Mouse (Mus musculus): ENCODE measurements at regions not wholly inside any gene's neighbourhood (a gene's known extent, or its start where the extent isn't known, plus 50 kb on each side); places are given as distances from the start of the nearest gene placed in this dataset.

- TF ChIP-seq CTCF (IDR thresholded peaks at IDR 0.05; ENCODE audit: low read depth, low read length) (no peak), GATA1 (IDR thresholded peaks at IDR 0.05; ENCODE audit: borderline replicate concordance, low read length) (no peak), GATA2 (IDR thresholded peaks at IDR 0.05; ENCODE audit: borderline replicate concordance, low read depth, low read length) (no peak), TAL1 (conservative IDR thresholded peaks at IDR 0.05; ENCODE audit: low read depth, low read length) (no peak)
Measured at GRCm38 (mm10) chr10:111111020-111111419, 53.5 kb upstream of the Osbpl8 start.
